Mouse (Mus musculus) layer of hippocampus, adult 18-20 months (tissue): ENCODE data around the gene Rhobtb1. TPM values are rescaled to one million over a fixed set of nuclear protein-coding genes. Genes with fewer than 3 reads are reported as not detected.

ENCODE experiments used
- DNase-seq, 2 experiments: peaks; one replicate each; pipeline ENCODE4 v3.0.0; 2022; ENCODE audit warnings: low spot score in 2 of 2
- total RNA-seq, 2 experiments: library from RNA; stranded (reverse); gene quantifications; 2 replicates each; pipeline ENCODE4 v1.2.3; 2021

Rhobtb1 gene
- total RNA-seq, 2 experiments from 2014 or later: 3.5 to 5.1 TPM

GRCm38 (mm10) chr10:69208705-69209104 lies 57.5 kb downstream of the Rhobtb1 start:
- no peak for DNase-seq

- DNase-seq: no peak
Observed at GRCm38 (mm10) chr10:69210006-69210405, 58.8 kb downstream of the Rhobtb1 start.

- no peak for DNase-seq
Observed at GRCm38 (mm10) chr10:69210659-69211058, 59.4 kb downstream of the Rhobtb1 start.

- DNase-seq: no peak
Observed at GRCm38 (mm10) chr10:69211560-69211959, 60.3 kb downstream of the Rhobtb1 start.

GRCm38 (mm10) chr10:69211976-69212375 lies 60.7 kb downstream of the Rhobtb1 start:
- DNase-seq: peak in 1 of 2 experiments; percentile 25

GRCm38 (mm10) chr10:69212542-69213440 lies 61.6 kb downstream of the Rhobtb1 start, which contains the start of gene A930033H14Rik:
Gene A930033H14Rik, minus strand, starts transcription at chr10:69213098.
- peak; percentile 41 to 68 for DNase-seq

- DNase-seq: peak in 1 of 2 experiments; percentile 25
Observed at GRCm38 (mm10) chr10:69213451-69213877, 62.2 kb downstream of the Rhobtb1 start.

- DNase-seq: peak in 1 of 2 experiments; percentile 40
Observed at GRCm38 (mm10) chr10:69213986-69214385, 62.8 kb downstream of the Rhobtb1 start.

- no peak for DNase-seq
Observed at GRCm38 (mm10) chr10:69217127-69217690, 66.0 kb downstream of the Rhobtb1 start.

- DNase-seq: no peak
Observed at GRCm38 (mm10) chr10:69218458-69219288, 67.4 kb downstream of the Rhobtb1 start.

GRCm38 (mm10) chr10:69219289-69219626 lies 68.0 kb downstream of the Rhobtb1 start:
- no peak for DNase-seq

- DNase-seq: no peak
Observed at GRCm38 (mm10) chr10:69220296-69220695, 69.1 kb downstream of the Rhobtb1 start.

GRCm38 (mm10) chr10:69221148-69221547 lies 69.9 kb downstream of the Rhobtb1 start:
- no peak for DNase-seq

- no peak for DNase-seq
Observed at GRCm38 (mm10) chr10:69221955-69222354, 70.7 kb downstream of the Rhobtb1 start.

- no peak for DNase-seq
Observed at GRCm38 (mm10) chr10:69223232-69223631, 72.0 kb downstream of the Rhobtb1 start.

GRCm38 (mm10) chr10:69224276-69224675 lies 73.0 kb downstream of the Rhobtb1 start:
- DNase-seq: no peak

- no peak for DNase-seq
Observed at GRCm38 (mm10) chr10:69225471-69225870, 74.2 kb downstream of the Rhobtb1 start.

GRCm38 (mm10) chr10:69225951-69226350 lies 74.7 kb downstream of the Rhobtb1 start:
- DNase-seq: no peak

GRCm38 (mm10) chr10:69237185-69237584 lies 86.0 kb downstream of the Rhobtb1 start:
- DNase-seq: no peak

GRCm38 (mm10) chr10:69237781-69238180 lies 86.5 kb downstream of the Rhobtb1 start:
- no peak for DNase-seq

- peak; percentile 6 to 27 for DNase-seq
Observed at GRCm38 (mm10) chr10:69238311-69238710, 87.1 kb downstream of the Rhobtb1 start.
